Mouse (Mus musculus): ENCODE results near the gene Eif3f. TPM values are rescaled to one million over a fixed set of nuclear protein-coding genes. Genes with fewer than 3 reads are reported as not detected.

Eif3f gene
- total RNA-seq, 1 experiment: 99.7 TPM

DNA sequence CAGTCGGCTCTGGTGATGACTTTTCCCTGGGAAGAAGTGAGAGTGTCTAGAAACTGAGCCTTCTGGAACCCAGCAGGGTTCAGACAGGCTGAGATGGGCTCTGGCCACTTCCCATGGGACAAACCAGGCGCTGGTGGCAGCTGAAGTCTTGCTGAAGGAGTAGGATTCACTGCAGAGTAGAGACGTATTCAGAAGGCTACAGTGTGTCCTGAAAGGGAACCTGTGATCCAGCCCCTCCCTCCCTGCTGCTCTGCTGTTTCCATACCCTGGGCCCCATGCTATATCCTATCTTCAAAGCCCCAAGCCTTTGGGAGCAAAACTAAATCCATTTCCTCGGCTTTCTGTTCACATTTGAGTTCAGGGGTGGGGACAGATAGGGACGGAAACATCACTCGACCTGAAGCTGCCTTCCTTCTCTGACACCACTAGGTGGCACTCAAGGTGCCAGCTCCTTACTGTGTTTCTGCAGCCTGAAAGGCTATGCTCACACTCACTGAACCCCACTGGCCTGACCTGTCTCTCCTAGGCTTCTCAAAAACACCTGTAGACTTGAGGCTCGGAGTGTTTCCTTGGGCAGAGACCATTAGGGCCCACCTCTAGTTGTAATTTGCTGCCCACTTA lies 32.6 kb downstream of the Eif3f start:
- no peak overlapping the region for H3K4me3 ChIP-seq (ENCODE audit: insufficient read depth in 1 of 2, low read depth in 1 of 2, low read length in 2 of 2, poor library complexity in 1 of 2, severe bottlenecking in 1 of 2)
- H3K36me3 ChIP-seq (ENCODE audit: control insufficient read depth, insufficient read depth, low read length, poor library complexity, severe bottlenecking): no peaks in the 10 kb centered on the region
- DNase-seq (ENCODE audit: low read depth, low spot score): peak; percentile 53
- H3K27ac ChIP-seq (ENCODE audit: insufficient read depth, low read depth, low read length, poor library complexity, severe bottlenecking): no peak overlapping the region
- in situ Hi-C loops (cut with MboI; ENCODE audit: low sequenced_read_pairs in 2 of 2, unreplicated experiment in 2 of 2): no loop called here
- H3K9ac ChIP-seq (ENCODE audit: insufficient read depth, low read depth, low read length, poor library complexity, severe bottlenecking): no peak overlapping the region
- H3K4me1 ChIP-seq (ENCODE audit: control insufficient read depth in 2 of 2, insufficient read depth in 2 of 2, low read length in 2 of 2, poor library complexity in 1 of 2): peaks cover 0 to 11% of the 10 kb centered on the region in 2 experiments; a peak in 2 of 4 replicates
- TF ChIP-seq ZNF384 (IDR thresholded peaks at IDR 0.05; ENCODE audit: low read depth, low read length) (no peak), HCFC1 (IDR thresholded peaks at IDR 0.05; ENCODE audit: borderline replicate concordance, insufficient read depth, low read length) (no peak), MAFK (IDR thresholded peaks at IDR 0.05; ENCODE audit: insufficient read depth, low read depth, low read length) (no peak)
- no peaks in the 10 kb centered on the region for H3K9me3 ChIP-seq (ENCODE audit: control insufficient read depth, insufficient read depth, low read depth, low read length)

DNA sequence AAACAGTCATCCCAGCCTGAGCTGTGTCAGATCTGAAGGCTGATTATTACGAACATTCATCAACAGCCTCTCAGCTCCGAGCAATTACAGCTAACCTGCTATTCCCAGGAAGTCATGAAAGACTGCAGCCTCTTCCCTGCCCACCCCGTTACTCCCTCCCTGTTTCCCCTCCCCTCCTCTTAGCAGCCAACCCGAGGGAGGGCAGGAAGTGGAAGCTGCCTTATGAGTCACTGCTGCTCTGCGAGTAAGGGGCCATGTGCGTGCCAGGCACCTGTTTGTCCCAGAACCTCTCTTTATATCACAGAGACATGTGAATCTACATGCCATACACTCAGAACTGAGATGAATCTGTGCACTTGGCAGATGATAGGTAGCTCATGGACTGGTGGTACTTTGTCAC lies 34.0 kb downstream of the Eif3f start:
- H3K4me3 ChIP-seq (ENCODE audit: insufficient read depth in 1 of 2, low read depth in 1 of 2, low read length in 2 of 2, poor library complexity in 1 of 2, severe bottlenecking in 1 of 2): no peak overlapping the region
- H3K9ac ChIP-seq (ENCODE audit: insufficient read depth, low read depth, low read length, poor library complexity, severe bottlenecking): no peak overlapping the region
- no peak for TF ChIP-seq MAFK (IDR thresholded peaks at IDR 0.05; ENCODE audit: insufficient read depth, low read depth, low read length)
- H3K36me3 ChIP-seq (ENCODE audit: control insufficient read depth, insufficient read depth, low read length, poor library complexity, severe bottlenecking): no peaks in the 10 kb centered on the region
- DNase-seq (ENCODE audit: low read depth, low spot score): no peak
- H3K4me1 ChIP-seq (ENCODE audit: control insufficient read depth in 2 of 2, insufficient read depth in 2 of 2, low read length in 2 of 2, poor library complexity in 1 of 2): peaks cover 0 to 11% of the 10 kb centered on the region in 2 experiments; a peak in 2 of 4 replicates
- H3K27ac ChIP-seq (ENCODE audit: insufficient read depth, low read depth, low read length, poor library complexity, severe bottlenecking): no peak overlapping the region
- in situ Hi-C loops (cut with MboI; ENCODE audit: low sequenced_read_pairs in 2 of 2, unreplicated experiment in 2 of 2): no loop called here
- no peaks in the 10 kb centered on the region for H3K9me3 ChIP-seq (ENCODE audit: control insufficient read depth, insufficient read depth, low read depth, low read length)

DNA sequence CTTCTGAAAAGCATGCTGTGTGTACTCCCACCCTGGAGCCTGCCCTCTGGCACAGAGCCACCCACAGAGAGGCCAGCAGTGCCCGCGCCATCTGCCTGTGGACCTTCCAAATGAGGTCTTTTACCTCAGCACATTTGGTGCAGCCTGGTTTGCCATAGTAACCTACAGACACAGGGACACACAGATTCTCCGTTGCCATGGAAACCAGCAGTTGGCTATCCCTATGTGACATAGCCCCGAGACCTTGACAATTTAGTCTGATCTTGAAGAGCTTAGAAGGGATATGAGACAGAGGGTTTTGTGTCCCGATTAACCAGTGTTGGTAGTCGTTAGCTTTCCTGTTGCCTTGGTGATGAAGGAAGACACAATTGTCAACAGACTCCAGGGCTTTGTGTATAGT lies 38.1 kb downstream of the Eif3f start:
- no peak overlapping the region for H3K4me3 ChIP-seq (ENCODE audit: insufficient read depth in 1 of 2, low read depth in 1 of 2, low read length in 2 of 2, poor library complexity in 1 of 2, severe bottlenecking in 1 of 2)
- in situ Hi-C loops (cut with MboI; ENCODE audit: low sequenced_read_pairs in 2 of 2, unreplicated experiment in 2 of 2): no loop called here
- no peak overlapping the region for H3K27ac ChIP-seq (ENCODE audit: insufficient read depth, low read depth, low read length, poor library complexity, severe bottlenecking)
- TF ChIP-seq HCFC1 (IDR thresholded peaks at IDR 0.05; ENCODE audit: borderline replicate concordance, insufficient read depth, low read length): no peak
- no peak overlapping the region for H3K9ac ChIP-seq (ENCODE audit: insufficient read depth, low read depth, low read length, poor library complexity, severe bottlenecking)
- H3K36me3 ChIP-seq (ENCODE audit: control insufficient read depth, insufficient read depth, low read length, poor library complexity, severe bottlenecking): no peaks in the 10 kb centered on the region
- DNase-seq (ENCODE audit: low read depth, low spot score): no peak
- no peaks in the 10 kb centered on the region for H3K9me3 ChIP-seq (ENCODE audit: control insufficient read depth, insufficient read depth, low read depth, low read length)
- no peaks in the 10 kb centered on the region for H3K4me1 ChIP-seq (ENCODE audit: control insufficient read depth in 2 of 2, insufficient read depth in 2 of 2, low read length in 2 of 2, poor library complexity in 1 of 2)

DNA sequence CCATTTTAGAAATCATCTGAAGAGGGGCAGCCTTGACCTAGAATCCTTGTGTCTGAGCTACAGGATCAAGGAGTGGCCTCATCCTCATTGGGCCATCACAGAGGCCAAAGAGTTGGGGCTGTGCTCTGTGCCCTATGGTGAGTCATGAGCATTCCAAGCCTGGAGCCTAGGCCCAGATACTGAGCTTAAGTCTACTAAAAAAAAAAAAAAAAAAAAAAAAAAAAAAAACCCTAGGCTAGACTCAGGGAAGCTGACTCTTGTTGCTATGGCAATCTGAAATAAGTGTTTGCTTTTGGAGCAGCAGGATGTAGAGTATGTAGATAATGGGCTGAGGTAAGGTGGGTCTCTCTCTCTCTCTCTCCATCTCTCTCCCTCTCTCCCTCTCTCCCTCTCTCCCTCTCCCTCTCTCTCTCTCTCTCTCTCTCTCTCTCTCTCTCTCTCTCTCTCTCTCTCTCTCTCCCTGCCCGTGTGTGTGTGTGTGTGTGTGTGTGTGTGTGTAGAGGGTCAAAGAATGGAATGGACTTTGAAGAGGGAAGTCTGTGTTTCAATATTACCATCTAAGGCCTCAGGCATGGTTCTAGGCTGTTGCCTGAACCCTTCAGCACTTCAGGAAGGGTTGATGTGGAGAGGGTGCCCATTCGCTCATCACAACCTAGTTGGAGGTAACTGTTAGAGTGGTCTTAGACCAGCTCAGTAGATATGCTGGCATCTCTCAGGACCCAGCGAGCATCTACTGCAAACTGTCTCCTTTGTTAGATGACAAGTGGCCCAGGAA lies 51.9 kb downstream of the Eif3f start:
- in situ Hi-C loops (cut with MboI; ENCODE audit: low sequenced_read_pairs in 2 of 2, unreplicated experiment in 2 of 2): no loop called here
- no peaks in the 10 kb centered on the region for H3K4me1 ChIP-seq (ENCODE audit: control insufficient read depth in 2 of 2, insufficient read depth in 2 of 2, low read length in 2 of 2, poor library complexity in 1 of 2)
- DNase-seq (ENCODE audit: low read depth, low spot score): no peak
- H3K36me3 ChIP-seq (ENCODE audit: control insufficient read depth, insufficient read depth, low read length, poor library complexity, severe bottlenecking): no peaks in the 10 kb centered on the region
- no peak overlapping the region for H3K27ac ChIP-seq (ENCODE audit: insufficient read depth, low read depth, low read length, poor library complexity, severe bottlenecking)
- no peak overlapping the region for H3K9ac ChIP-seq (ENCODE audit: insufficient read depth, low read depth, low read length, poor library complexity, severe bottlenecking)
- H3K4me3 ChIP-seq (ENCODE audit: insufficient read depth in 1 of 2, low read depth in 1 of 2, low read length in 2 of 2, poor library complexity in 1 of 2, severe bottlenecking in 1 of 2): no peak overlapping the region
- no peaks in the 10 kb centered on the region for H3K9me3 ChIP-seq (ENCODE audit: control insufficient read depth, insufficient read depth, low read depth, low read length)
- TF ChIP-seq ZC3H11A (IDR thresholded peaks at IDR 0.05; ENCODE audit: borderline replicate concordance, low read depth, low read length) (no peak), MAFK (IDR thresholded peaks at IDR 0.05; ENCODE audit: insufficient read depth, low read depth, low read length) (no peak), CHD2 (IDR thresholded peaks at IDR 0.05; ENCODE audit: low read depth, low read length) (no peak), ZNF384 (IDR thresholded peaks at IDR 0.05; ENCODE audit: low read depth, low read length) (peak; percentile 62)

DNA sequence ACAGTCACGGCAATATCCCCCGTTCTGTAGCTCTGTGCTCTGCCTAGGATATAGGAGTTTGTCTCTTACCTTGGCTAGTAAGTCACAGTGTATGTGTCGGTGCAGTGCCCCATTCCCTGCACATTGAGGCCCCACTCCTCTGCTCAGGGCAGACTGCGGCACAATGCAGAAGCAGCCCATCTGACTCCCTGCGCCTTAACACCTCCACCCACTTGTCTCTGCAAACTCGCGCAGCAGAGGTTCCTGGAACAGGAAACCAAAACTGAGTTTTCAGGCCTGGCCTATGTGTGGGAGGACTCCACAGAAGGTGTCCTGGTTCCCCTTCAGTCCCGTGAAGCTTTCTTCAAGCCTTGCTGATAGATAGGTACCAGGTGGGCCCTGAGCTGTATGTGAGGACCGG lies 57.0 kb downstream of the Eif3f start:
- H3K4me3 ChIP-seq (ENCODE audit: insufficient read depth in 1 of 2, low read depth in 1 of 2, low read length in 2 of 2, poor library complexity in 1 of 2, severe bottlenecking in 1 of 2): no peak overlapping the region
- no peak for DNase-seq (ENCODE audit: low read depth, low spot score)
- no peaks in the 10 kb centered on the region for H3K36me3 ChIP-seq (ENCODE audit: control insufficient read depth, insufficient read depth, low read length, poor library complexity, severe bottlenecking)
- H3K4me1 ChIP-seq (ENCODE audit: control insufficient read depth in 2 of 2, insufficient read depth in 2 of 2, low read length in 2 of 2, poor library complexity in 1 of 2): no peaks in the 10 kb centered on the region
- H3K9me3 ChIP-seq (ENCODE audit: control insufficient read depth, insufficient read depth, low read depth, low read length): no peaks in the 10 kb centered on the region
- no peak overlapping the region for H3K9ac ChIP-seq (ENCODE audit: insufficient read depth, low read depth, low read length, poor library complexity, severe bottlenecking)
- TF ChIP-seq ZNF384 (IDR thresholded peaks at IDR 0.05; ENCODE audit: low read depth, low read length): no peak
- TF ChIP-seq ZC3H11A (IDR thresholded peaks at IDR 0.05; ENCODE audit: borderline replicate concordance, low read depth, low read length): no peak
- TF ChIP-seq HCFC1 (IDR thresholded peaks at IDR 0.05; ENCODE audit: borderline replicate concordance, insufficient read depth, low read length): no peak
- TF ChIP-seq CHD2 (IDR thresholded peaks at IDR 0.05; ENCODE audit: low read depth, low read length): no peak
- no peak for TF ChIP-seq MAFK (IDR thresholded peaks at IDR 0.05; ENCODE audit: insufficient read depth, low read depth, low read length)
- in situ Hi-C loops (cut with MboI; ENCODE audit: low sequenced_read_pairs in 2 of 2, unreplicated experiment in 2 of 2): no loop called here
- H3K27ac ChIP-seq (ENCODE audit: insufficient read depth, low read depth, low read length, poor library complexity, severe bottlenecking): no peak overlapping the region

Other genes with a start within 250 kb of the Eif3f start
- not detected in 2 replicates for gene Olfr512, start 221.1 kb upstream of the Eif3f start, total RNA-seq (2012; rRNA removed)
- not detected in 2 replicates for gene Olfr513, start 183.4 kb upstream of the Eif3f start, total RNA-seq (2012; rRNA removed)
- gene Olfr514, start 108.4 kb upstream of the Eif3f start, total RNA-seq (2012; rRNA removed): not detected in 2 replicates
- gene Olfr516, start 83.9 kb upstream of the Eif3f start, total RNA-seq (2012; rRNA removed): not detected in 2 replicates
- gene Olfr517, start 62.0 kb upstream of the Eif3f start, total RNA-seq (2012; rRNA removed): not detected in 2 replicates
- not detected in 2 replicates for gene Olfr518, start 49.4 kb upstream of the Eif3f start, total RNA-seq (2012; rRNA removed)
- gene Olfr519, start 40.0 kb upstream of the Eif3f start, total RNA-seq (2012; rRNA removed): not detected in 2 replicates
- 0.04 TPM in 1 of 2 replicates, not detected in the other for gene Nlrp10, start 4.2 kb upstream of the Eif3f start, total RNA-seq (2012; rRNA removed)
- gene Tub, start 15.9 kb downstream of the Eif3f start, total RNA-seq (2012; rRNA removed): 3.3 and 5.1 TPM in 2 replicates
- gene Ric3, start 148.9 kb downstream of the Eif3f start, total RNA-seq (2012; rRNA removed): 15.1 and 22.5 TPM in 2 replicates
- 1.3 and 1.6 TPM in 2 replicates for gene Lmo1, start 240.8 kb downstream of the Eif3f start, total RNA-seq (2012; rRNA removed)

Measured in ES-E14 (cell line).